Mouse (Mus musculus) erythroblast, embryonic 14.5 days (primary cell): ENCODE results near the gene Slc4a1. TPM values are rescaled to one million over a fixed set of nuclear protein-coding genes. Genes with fewer than 3 reads are reported as not detected.
"Not testable (repeated sequence)": the region's sequence is repeated elsewhere in the genome, so short reads cannot be mapped to it uniquely, and the experiment has no call there.

Experiments used
- H3K27me3 ChIP-seq: 2 replicates; pipeline ENCODE4 v1.6.1; 2012; ENCODE audit warnings: inconsistent platforms; ENCODE audit not compliant: control insufficient read depth
- H3K36me3 ChIP-seq: 2 replicates; pipeline ENCODE4 v1.6.1; 2012; ENCODE audit warnings: mild to moderate bottlenecking, inconsistent platforms; ENCODE audit not compliant: control insufficient read depth
- H3K4me1 ChIP-seq: 2 replicates; pipeline ENCODE4 v1.6.1; 2012; ENCODE audit warnings: inconsistent platforms; ENCODE audit not compliant: control insufficient read depth
- H3K4me3 ChIP-seq: replicated peaks from 2 replicates; pipeline ENCODE3; 2012; ENCODE audit warnings: moderate library complexity, mild to moderate bottlenecking, inconsistent platforms
- H3K9me3 ChIP-seq: 2 replicates; pipeline ENCODE4 v1.6.1; 2012; ENCODE audit warnings: low read length, inconsistent platforms, mixed read lengths; ENCODE audit not compliant: control insufficient read depth
- GATA1 ChIP-seq: IDR thresholded peaks from 2 replicates; pipeline ENCODE4 v1.6.1; 2012; ENCODE audit warnings: low read length, inconsistent platforms, mixed read lengths
- TAL1 ChIP-seq: IDR thresholded peaks from 3 replicates; pipeline ENCODE4 v1.6.1; 2012; ENCODE audit warnings: low read length, inconsistent platforms, mixed read lengths
- polyA plus RNA-seq: library from polyadenylated mRNA; stranded (reverse); fragments of >175 nt; gene quantifications from 2 replicates; pipeline ENCODE4 v1.2.3, GENCODE M21; 2012

Slc4a1 gene
- polyA plus RNA-seq, 1 experiment, result 575 TPM

- H3K4me3 ChIP-seq, result peak overlapping the region; percentile 54
- H3K9me3 ChIP-seq, result no peaks in the 10 kb centered on the region; the same call in 1 of the 2 replicates
- TF ChIP-seq GATA1 (no peak), TAL1 (no peak)
- peaks cover 45% of the 10 kb centered on the region for H3K4me1 ChIP-seq
- H3K36me3 ChIP-seq, result no peaks in the 10 kb centered on the region
- H3K27me3 ChIP-seq, result peaks cover 94% of the 10 kb centered on the region
These were observed 26.6 kb upstream of the Slc4a1 start for GRCm38 (mm10) chr11:102392441-102393237.

DNA sequence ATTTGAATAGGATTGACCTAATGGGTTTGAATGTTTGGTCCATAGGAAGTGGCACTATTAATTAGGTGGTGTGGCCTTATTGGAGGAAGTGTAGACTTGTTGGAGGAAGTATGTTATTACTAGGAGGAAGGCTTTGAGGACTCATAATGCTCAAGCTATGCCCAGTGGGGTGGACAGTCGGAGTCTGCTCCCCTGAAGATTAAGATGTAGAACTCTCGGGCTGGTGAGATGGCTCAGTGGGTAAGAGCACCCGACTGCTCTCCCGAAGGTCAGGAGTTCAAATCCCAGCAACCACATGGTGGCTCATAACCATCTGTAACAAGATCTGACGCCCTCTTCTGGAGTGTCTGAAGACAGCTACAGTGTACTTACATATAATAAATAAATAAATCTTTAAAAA is 23.4 kb upstream of the Slc4a1 start:
- H3K4me1 ChIP-seq, result peaks cover 53% of the 10 kb centered on the region
- H3K27me3 ChIP-seq, result peaks cover 93% of the 10 kb centered on the region
- H3K4me3 ChIP-seq, H3K36me3 ChIP-seq, H3K9me3 ChIP-seq: not testable (repeated sequence)

- peaks cover 85% of the 10 kb centered on the region for H3K27me3 ChIP-seq
- TF ChIP-seq GATA1 (no peak), TAL1 (no peak)
- peaks cover 64% of the 10 kb centered on the region for H3K4me1 ChIP-seq
- no peak overlapping the region for H3K4me3 ChIP-seq
- H3K36me3 ChIP-seq, result peaks cover 5% of the 10 kb centered on the region
- H3K9me3 ChIP-seq, result no peaks in the 10 kb centered on the region
These were observed 20.1 kb upstream of the Slc4a1 start for GRCm38 (mm10) chr11:102386121-102386520.

DNA sequence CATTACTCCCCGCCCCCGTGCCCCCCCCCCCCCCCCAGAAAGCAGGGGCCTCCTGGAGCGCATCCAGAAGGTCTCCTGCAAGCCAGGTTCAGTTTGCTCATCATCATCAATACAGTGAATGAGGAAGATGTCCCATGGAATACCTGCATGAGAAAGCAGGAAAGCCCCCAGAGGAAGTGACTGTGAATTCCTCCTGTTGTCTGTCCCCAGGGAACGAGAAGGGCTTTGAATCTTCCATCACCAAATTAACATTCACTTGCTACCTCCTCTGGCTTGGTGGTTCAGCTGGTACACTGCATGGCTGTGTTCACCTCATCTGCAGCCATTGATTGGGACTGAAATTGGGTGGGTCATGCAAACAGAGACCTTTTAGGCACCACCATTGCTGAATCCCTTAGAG is 19.1 kb upstream of the Slc4a1 start:
- peaks cover 74% of the 10 kb centered on the region for H3K27me3 ChIP-seq
- no peaks in the 10 kb centered on the region for H3K9me3 ChIP-seq
- peaks cover 70% of the 10 kb centered on the region for H3K4me1 ChIP-seq
- no peak overlapping the region for H3K4me3 ChIP-seq
- H3K36me3 ChIP-seq, result peaks cover 5% of the 10 kb centered on the region
- no peak for TF ChIP-seq GATA1
- no peak for TF ChIP-seq TAL1

DNA sequence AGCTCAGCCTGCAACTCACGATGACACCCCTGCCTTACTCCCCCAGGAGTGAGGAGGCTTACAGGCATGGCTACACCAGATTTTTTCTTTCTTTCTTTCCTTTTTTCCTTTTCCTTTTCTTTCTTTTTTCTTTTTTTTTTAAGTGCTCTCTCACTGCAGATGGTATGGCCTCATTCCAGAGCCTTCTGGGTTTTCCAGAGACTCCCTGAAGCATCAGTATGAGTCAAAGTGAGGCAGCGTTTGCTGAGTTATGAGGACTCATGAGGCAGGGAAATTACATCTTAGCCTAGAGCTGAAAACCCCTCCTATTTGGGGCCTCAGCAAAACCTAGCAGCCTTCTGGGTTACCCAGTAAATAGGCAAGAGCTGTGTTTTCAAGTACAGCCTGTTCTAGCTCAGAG is 18.4 kb upstream of the Slc4a1 start:
- Histone ChIP-seq H3K27me3 (peaks cover 69% of the 10 kb centered on the region), H3K9me3 (peaks cover under 1% of the 10 kb centered on the region; the same call in 1 of the 2 replicates), H3K4me1 (peaks cover 72% of the 10 kb centered on the region), H3K4me3 (no peak overlapping the region), H3K36me3 (peaks cover 6% of the 10 kb centered on the region)
- TF ChIP-seq TAL1, result no peak
- no peak for TF ChIP-seq GATA1

DNA sequence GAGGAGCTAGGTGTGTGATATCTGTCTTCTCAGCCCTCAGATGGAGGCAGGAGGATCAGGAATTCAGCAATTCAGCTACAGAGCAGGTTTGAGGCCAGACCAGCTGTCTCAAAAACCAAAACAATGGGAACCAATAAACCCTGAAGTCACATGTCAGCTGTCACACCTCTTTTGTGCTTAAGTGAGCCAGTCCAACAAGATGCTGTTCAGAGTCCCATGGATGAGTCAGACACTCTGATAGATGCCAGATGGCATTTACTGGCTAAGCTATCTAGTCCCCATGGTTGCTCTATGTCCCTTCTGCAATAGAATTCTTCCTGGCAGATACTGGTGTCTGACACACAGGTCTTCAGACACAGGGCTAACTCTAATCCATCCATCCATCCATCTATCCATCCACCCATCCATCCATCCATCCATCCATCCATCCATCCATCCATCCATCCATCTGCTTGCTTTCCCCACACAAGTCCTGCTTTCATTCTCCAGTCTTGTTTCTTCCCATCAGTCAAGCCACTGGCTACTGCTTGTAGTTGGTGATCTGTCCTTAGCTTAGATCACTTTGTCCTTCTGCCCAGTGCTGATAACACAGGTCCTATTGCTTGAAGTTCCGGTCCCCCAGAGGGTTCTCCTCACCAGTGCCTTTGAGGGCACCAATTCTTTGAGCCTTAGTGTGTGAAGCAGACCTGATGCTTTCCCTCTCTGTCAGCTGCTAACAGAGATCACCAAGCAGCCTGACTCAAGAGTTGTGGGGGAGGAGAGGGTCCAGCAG is 17.5 kb upstream of the Slc4a1 start:
- no peak overlapping the region for H3K4me3 ChIP-seq
- TF ChIP-seq GATA1 (no peak), TAL1 (no peak)
- peaks cover 76% of the 10 kb centered on the region for H3K4me1 ChIP-seq
- peaks cover 9% of the 10 kb centered on the region for H3K9me3 ChIP-seq
- peaks cover 69% of the 10 kb centered on the region for H3K27me3 ChIP-seq
- H3K36me3 ChIP-seq, result peaks cover 15% of the 10 kb centered on the region

GRCm38 (mm10) chr11:102382794-102383193 is 16.8 kb upstream of the Slc4a1 start:
- TF ChIP-seq GATA1 (no peak), TAL1 (no peak)
- H3K4me3 ChIP-seq, result no peak overlapping the region
- peaks cover 64% of the 10 kb centered on the region for H3K27me3 ChIP-seq
- H3K36me3 ChIP-seq, result peaks cover 19% of the 10 kb centered on the region
- H3K4me1 ChIP-seq, result peaks cover 80% of the 10 kb centered on the region
- peaks cover 12% of the 10 kb centered on the region for H3K9me3 ChIP-seq

DNA sequence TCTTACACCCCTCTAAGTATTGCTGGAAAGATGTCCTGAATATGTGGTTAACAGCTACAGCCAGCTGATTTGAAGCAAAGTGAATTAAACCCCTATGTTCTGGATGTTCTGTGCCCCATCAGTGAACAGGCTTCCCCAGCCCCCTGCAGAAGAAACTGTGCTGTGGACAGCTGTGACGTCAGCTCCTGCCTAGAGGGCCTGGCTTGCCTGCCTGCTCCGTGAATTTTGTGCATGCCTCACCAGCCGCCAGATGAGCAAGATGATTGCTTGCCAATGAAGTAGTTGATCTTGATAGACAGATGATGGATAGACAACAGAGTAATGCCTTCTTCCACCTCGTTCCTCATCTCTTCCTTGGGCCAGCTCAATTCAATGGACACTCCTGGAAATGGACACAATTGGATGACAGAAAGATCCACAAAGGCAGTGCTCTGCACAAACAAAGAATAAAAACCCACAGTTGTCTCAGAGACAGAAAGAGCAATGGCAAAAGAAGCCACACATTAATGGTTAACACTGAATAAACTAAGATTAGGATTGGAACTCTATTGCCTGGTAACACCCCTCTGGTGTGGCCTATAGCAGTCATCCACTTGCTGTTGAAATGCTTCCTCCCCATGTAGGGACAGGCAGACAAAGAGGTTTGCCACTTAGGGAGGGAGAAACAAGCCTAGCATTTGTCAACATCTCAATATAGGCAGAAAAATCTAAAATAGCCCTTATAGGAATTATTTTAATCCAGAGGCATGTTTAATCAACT is 15.5 kb upstream of the Slc4a1 start:
- H3K27me3 ChIP-seq, result peaks cover 51% of the 10 kb centered on the region
- H3K4me3 ChIP-seq, result no peak overlapping the region
- H3K36me3 ChIP-seq, result peaks cover 29% of the 10 kb centered on the region
- peaks cover 18% of the 10 kb centered on the region for H3K9me3 ChIP-seq
- TF ChIP-seq TAL1 (no peak), GATA1 (no peak)
- H3K4me1 ChIP-seq, result peaks cover 89% of the 10 kb centered on the region

DNA sequence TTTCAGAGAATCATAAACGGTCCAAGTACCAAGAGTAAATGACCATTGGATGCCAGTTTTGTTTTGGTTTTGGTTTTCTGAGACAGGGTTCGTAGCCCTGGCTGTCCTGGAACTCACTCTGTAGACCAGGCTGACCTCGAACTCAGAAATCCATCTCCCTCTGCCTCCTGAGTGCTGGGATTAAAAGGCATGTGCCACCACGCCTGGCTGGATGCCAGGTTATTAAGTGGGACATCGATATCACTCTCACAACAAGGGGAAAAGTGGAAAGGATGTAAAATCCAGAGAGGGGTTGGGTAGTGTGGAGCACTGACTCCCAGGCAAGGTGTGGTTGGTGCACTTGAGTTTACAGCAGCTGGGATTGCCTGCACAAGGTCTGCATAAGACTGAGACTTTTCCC is 14.1 kb upstream of the Slc4a1 start:
- Histone ChIP-seq H3K4me3 (no peak overlapping the region), H3K36me3 (peaks cover 31% of the 10 kb centered on the region), H3K9me3 (peaks cover 18% of the 10 kb centered on the region), H3K4me1 (peaks cover 89% of the 10 kb centered on the region), H3K27me3 (peaks cover 37% of the 10 kb centered on the region)
- TF ChIP-seq TAL1, result no peak
- TF ChIP-seq GATA1, result no peak
